Mouse (Mus musculus) megakaryocyte, adult 5-6 weeks (primary cell): ENCODE measurements around the gene Naa40. TPM values are rescaled to one million over a fixed set of nuclear protein-coding genes. Genes with fewer than 3 reads are reported as not detected.
A peak's percentile ranks its signal among the peaks of the same experiment; 100 is the strongest.

Source experiments
- ATAC-seq: 2 replicates; pipeline ENCODE4 v1.8.0; 2016; ENCODE audit warnings: mild to moderate bottlenecking, inconsistent platforms; ENCODE audit not compliant: poor library complexity, severe bottlenecking
- total RNA-seq, 2 experiments: library from RNA; stranded (forward) in 1 of 2; stranded (reverse) in 1 of 2; fragments of 153-499, 151-499 nt in 1 of 2; fragments of 221-1000, 200-1000 nt in 1 of 2; gene quantifications; 2 replicates each; pipeline versions ENCODE4 v1.2.3 to v1.2.4; 2015 to 2017

Gene Naa40
- 31.2 and 31.9 TPM in 2 replicates for total RNA-seq (2015)
- 31.9 and 33.2 TPM in 2 replicates for total RNA-seq (2017)

DNA sequence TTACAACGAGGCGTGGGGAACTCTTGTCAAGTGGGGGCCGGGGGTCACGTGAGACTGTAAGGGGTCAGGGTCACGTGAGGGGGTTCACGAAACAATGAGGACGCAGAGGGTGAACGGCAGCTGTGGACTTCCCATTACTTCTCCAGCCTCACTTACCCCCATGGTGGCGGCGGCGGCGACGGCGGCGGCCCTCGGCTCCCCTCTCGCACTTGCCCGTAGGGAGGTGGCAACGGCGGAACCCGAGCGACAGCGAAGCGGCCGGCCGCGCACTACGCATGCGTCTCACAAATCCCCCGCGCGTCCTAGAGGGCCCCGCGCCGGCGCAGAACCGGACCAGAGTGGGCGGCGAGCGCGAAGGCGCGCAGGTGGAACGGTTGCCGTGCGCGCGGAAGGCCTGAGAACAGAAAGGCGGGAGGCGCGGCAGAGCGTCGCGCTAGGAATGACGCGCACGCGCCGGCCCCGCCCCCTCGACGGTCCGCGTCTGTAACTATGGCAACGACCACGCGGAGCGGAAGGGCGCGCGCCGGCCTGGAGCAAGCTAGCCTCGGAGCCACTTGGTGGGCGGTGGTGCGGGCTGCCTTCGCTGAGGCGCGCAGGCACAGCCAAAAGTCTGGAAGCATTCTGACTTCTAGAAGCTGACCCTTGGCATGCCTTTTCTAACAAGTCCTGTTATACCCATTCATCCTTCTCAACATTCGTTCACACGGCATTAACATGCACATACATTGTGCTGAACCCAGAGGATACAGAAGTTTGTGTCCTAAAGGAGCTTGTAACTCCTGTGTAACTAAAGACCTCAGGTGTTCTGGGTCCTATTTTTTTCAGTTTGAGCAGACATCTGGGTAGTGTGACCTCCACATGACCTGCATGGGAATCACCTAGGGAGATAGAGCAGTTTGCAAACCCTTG, at the start of gene Naa40:
TSS of gene Naa40 (minus strand) at position 402 of the 909 bp plus-strand sequence.
- peak; percentile 100 for ATAC-seq

DNA sequence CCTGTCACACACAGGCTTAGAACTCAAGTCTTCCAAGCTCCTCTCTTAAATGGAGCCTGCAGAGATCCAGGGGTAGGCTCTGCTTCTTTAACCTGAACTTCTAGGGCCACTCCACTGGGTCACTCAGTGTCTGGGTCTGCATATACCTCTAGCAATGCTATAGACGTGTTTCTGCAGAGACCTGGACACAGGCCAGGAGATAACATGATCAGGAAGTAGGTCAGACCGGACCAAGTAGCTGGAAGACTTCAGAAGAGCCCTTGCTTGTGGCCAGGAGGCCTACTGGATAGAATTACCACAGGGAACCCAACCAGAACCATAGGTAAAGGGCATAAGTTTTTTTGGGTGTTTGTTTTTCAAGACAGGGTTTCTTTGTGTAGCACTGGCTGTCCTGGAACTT, 48.8 kb upstream of the Naa40 start:
- no peak for ATAC-seq

DNA sequence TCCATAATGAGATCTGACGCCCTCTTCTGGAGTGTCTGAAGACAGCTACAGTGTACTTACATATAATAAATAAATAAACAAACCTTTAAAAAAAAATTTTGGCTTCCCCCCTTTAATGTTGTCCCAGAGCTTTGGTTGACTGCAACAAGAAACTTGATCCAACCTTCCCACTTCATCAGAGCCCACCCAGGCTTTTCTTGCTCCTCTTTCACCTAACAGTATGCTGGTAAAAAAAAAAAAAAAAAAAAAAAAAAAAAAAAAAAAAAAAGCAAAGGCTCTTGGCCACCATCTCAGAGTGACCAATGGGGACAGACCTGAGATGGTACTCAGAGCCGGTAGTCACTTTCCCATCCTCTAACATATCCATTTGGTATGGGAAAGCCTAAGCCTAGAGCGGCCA, 47.3 kb upstream of the Naa40 start:
- no peak for ATAC-seq

DNA sequence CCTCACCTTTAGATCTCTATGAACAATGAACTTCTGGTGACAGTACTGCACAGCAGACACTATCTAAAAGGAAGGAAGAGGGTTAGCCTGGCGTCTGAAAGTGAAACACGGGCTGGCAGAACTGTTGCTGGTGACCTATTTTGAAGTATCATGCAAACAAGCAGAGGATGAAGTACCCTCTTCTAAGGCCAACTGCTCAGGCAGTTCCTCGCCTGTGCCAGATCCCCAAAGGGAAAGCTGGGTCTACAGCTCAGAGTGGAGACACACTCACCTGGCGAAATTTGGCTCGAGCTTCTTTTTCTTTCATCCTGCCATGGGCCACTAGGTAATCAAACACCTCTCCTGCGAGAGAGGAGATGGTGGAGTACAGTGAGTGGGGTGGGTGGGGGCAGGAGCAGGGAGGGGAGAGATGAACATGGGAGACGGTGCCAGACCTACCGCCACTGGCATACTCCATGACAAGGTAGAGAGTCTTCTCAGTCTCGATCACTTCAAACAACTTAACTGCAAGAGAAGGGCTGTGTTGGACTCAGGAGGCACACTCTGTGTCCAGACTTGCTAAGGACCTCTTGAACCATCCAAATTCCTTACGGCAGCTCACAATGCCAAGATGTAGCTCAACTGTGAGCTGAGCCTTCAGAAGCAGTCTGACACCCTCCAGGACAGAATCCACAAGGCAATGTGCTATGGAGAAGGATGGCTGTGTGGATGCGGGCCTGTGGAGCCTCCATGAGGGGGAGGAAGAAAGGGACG, 45.8 kb upstream of the Naa40 start:
- ATAC-seq = no peak

DNA sequence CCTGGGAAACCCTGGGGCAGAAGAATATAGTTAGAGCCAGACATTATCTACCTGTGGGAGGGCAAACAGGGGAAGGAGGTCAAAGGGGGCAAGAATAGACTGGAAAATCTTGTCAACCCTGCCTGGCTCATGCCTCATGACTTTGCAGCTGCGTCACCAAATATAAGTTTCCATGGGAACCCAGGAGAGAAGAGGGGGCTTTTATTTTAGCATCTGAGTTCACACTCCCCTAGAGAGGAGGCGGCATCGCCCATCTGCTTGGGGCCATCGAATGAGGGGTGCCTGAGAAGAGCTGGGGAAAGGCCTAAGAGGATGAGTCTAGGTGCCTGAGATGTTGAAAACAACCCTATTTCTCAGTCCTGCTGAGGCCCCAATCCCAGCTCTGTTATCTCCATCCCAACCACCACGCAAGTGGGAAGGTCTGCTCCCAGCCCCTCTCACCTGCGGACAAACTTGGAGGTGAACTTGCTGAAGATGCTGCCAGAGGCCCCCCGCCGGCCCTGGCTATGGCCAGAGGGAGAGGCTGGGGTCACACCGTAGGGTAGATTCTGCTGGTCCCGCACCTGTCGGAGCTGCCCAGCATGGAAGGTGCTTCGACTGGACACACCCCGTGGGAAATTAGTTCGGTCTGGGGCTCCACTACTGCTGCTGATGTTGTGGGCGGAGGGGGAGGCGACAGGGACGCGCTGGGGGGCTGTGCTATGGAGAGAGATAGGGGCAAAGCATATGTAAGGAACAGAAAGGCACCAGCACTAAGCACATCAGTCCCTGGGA, 39.8 kb upstream of the Naa40 start:
- ATAC-seq = no peak

DNA sequence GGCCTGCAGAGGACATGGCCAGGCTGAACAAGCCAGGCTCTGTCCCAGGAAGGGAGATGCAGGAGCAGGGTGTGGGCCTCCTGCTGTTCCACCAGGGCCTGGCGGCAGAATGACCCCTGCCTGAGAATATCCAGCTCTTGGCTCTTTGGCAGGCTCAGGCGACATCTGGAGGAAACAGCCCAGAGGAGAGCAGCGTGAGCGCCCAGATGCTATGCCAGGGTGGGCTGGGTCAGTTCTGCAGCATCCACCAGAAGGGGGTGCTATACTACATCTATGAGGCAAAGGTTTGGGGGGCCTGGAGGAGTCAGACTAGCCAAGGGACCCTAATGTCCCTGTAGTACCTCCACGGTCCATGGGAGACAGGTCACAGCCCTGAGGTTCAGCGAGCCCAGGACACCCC, 38.1 kb upstream of the Naa40 start:
- ATAC-seq = 0 out of 2 replicates have a peak, but pooled peaks have one; percentile 45

DNA sequence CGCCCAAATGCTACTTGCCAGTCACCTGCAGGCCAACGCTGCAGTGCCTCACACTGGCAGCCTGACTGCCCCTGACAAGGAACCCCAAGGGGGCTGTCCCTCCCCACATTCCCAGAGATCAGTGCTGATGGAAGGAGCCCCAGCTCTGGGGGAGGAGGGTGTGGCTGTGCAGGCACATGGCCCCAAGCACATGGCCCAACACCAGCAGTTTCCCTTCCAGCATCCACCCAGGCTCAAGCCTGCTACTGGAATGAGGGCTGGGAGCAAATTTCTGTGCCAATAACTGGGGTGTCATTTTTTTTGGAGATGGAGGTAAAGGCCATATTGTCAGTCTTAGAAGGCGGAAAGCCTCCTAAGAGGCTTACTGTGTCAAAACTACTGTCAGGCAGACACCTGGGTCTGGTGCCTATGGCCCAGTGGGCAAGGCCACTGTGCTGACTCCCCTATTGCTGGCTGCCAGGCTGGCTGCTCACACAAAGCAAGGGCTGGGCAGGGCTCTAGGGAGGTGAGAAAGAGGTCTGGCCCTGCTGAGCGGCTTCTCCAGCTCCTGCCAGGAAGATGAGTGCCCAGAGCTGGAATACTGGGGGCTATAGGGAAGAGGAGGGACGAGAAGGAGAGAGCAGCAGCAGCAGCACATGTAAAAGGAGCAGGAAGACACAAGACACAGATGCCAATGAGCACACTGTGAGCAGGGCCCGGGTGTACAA, 37.4 kb upstream of the Naa40 start:
- no peak for ATAC-seq

DNA sequence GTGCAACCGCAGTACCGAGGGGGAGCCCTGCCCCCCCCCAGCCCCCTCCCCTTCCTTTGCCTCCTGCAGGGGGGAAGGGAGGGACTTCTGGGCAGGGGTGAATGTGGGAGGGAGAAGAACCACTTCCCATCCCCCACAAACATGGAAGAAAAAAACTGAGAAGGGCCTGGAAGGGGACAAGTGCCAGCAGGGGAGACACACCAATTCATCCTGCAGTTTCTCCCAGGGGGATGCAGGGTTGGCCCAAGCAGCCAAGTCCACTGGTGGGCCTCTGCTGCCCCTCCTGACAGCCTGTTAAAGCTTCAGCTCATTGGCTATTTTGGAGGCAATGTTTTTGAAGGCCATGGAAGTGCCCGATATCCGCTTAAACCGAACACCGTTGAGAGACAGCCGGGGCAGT, 35.8 kb upstream of the Naa40 start:
- no peak for ATAC-seq

DNA sequence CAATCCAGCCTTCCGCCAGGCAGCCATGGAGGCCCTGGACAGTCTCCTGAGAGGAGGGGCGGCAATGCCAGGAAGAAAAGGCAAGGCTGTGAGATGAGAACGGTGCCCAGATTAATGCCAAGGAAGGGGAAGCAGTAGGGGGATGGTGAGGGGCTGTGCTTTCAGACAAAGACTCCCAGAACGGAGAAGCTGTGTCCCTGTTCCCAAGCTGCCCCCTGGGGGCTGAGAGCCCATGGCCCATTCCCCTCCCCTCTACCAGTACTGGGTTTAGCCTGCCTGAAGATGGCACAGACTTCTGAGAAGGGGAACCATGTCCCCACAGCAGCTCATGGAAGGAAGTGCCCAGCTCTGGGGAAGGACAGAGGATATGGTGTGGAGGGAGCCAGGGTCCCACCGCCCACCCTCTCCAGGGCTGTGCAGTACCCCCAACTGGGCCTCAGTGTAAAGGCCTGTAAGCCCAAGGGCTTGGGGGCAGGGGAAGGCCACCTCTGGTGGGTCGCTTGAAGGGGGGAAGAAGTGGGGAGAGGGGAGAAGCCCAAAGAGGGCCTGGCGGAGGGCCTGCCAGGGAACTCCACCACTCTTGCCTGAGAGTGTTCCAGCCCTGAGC, 35.2 kb upstream of the Naa40 start:
- no peak for ATAC-seq

DNA sequence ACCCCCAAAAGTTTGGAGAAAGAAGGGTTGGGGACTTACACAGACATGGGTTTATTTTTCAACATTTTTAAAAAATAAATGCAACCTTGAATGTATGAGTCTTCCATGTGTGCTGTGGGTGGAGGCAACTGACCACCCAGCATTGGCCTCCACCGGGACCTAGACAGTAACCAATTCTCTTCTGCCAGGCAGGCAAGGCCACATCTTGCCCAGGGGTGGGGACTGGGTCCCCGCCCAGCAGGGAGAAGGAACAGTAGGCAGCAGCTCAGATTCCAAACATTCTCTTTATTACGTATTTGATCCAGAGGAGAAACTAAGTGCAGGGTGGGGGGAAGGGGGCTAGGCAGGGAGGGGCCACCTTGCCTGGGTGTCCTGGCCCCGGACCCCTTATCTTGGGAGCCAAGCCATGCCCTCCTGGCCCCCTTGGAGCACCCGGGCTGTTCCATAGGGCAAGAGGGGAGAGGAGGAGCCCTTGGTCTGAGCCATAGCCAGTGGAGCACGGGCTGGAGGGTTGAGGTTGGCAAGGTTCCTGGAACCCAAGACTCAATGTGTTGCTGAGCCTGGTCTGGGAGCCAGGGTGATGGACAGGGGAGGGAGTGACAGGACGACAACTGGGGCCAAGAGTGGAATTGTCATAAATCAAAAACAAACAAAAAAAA, 34.3 kb upstream of the Naa40 start:
- no peak for ATAC-seq

DNA sequence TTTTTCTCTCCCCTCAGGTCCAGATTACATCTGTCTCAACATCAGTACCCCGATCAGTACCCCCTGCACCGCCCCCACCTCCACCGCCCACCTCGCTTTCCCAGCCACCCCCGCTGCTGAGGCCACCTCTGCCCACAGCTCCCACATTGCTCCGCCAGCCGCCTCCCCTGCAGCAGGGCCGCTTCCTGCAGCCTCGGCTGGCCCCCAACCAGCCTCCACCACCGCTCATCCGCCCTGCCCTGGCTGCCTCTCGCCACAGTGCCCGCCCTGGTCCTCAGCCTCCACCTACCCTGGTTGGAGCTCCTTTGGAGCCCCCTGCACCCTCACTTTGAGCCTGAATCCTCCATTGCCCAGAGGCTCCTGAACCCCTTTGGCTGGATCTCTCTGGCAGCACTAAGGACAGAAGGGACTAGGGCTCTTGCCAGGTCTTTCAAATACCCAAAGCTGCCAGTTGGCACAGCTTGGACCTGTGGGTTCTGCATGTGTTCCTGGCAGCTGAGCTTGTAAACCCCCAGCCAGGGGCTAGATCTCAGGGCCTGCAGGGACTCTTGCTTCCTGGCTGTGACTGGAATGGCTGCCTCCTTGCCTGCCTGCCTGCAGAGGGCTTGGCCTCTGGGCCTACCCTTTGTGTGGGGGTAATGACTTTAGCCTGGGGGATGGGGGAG, 33.5 kb upstream of the Naa40 start:
- no peak for ATAC-seq

DNA sequence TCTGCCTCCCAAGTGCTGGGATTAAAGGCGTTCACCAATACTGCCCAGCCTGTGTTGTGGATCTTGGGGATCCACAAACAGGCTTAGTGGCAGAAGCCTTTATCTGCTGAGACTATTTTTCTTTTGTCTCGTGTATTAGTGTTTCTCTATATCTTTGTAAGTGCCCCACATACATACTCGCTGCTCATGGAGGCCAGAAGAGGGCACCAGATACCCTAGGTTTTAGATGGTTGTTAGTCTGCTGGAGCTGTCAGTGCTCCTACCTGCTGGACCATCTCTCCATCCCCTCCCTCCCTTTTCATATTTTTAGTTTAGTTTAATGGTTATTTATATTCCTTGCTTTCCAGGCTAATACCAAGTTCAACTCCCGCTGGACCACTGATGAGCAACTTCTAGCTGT, 32.5 kb upstream of the Naa40 start:
- ATAC-seq = no peak

DNA sequence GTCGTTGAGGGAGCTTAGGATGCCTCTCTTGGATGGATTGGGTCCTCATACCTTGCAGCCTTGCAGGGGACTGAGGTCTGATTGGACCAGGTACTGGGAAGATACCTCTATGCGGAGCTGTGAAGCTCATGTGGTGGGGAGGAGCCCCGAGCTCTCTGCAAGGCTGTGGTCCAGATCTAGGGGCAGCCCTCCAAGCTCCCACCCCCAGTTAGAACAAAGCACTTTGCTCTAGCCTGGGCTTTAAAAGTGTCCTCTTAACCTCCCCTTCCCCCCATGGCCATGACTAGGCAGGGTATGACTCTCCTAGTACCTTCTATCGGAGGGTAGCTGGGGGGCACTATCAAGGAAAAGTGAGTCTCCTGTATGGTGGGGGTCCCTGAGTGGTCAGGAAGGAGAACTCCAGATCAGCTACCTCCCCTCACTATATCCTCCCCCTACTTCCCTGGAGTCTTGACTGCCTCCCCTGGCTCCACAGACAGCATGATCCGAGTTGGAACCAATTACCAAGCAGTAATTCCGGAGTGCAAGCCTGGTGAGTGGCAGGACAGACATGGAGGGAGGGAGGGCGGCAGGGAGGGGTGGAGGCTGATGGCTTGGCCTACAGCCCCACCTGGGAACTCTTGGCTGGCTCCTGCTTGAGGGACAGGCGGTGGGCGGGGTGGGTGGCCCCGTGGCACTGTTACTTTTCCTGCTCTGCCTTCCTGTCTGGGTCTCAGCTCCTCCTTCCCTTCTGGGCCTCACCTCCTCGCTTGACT, 28.5 kb upstream of the Naa40 start:
- ATAC-seq = no peak

DNA sequence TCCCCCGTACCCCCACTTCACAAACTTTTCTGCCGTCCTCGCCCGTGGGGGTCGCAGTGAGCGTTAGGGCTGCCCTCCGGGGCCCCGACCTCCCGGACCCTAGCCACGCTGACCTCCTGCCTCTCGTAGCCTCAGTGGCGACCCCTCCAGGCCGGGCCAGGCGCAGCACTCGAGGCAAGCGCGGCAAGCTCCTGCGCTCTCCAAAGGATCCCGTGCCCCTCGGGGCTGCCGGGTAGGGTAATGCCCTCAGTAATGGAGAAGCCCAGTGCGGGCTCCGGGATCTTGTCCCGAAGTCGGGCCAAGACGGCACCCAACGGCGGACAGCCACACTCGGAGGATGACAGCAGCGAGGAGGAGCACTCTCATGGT, 27.7 kb upstream of the Naa40 start:
- peak; percentile 57 for ATAC-seq

DNA sequence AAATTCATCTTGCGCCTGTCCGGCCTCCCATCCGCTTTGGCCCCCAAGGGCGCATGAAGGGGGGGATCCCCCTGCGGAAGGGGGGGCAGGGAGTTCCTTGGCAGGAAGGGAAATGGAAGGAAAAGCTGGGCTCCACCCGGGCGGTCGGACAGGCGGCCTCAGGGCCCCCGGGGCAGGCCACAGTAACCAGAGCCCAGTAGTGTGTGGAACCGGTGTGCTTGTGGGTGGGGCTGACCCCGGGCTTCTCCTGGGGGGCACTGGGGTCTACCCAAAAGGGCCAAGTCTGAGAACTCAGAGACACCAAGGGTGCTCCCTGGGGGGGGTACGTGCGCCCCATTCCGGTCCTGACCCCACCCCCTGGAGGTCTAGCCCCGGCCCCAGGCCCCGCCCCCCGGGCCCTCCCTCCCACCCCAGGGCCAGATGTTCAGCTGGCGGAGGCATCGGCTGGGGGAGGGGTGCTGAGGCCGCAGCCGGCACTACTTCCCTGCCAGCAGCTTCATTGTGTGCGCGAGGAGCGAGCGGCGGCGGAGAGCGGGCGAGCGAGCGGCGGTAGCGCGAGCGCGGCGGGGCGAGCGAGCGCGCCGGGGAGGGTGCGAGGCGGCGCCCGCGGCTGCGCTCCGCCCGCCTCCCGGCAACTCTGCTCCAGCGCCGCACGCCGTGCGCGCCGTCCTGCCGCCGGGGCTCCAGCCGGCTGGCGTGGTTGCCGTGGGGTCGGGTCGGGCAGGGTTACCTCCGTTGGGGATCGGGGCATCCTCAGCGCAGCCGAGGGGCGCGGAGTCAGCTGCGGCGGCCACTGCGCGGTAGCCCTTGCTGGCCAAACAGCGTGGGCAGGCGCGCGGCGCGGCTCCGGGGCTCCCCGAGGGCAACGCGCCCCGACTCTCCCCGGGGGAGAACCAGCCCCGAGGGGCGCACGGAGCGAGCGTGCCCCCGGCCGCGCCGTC, 27.1 kb upstream of the Naa40 start:
- ATAC-seq = peak; percentile 59

DNA sequence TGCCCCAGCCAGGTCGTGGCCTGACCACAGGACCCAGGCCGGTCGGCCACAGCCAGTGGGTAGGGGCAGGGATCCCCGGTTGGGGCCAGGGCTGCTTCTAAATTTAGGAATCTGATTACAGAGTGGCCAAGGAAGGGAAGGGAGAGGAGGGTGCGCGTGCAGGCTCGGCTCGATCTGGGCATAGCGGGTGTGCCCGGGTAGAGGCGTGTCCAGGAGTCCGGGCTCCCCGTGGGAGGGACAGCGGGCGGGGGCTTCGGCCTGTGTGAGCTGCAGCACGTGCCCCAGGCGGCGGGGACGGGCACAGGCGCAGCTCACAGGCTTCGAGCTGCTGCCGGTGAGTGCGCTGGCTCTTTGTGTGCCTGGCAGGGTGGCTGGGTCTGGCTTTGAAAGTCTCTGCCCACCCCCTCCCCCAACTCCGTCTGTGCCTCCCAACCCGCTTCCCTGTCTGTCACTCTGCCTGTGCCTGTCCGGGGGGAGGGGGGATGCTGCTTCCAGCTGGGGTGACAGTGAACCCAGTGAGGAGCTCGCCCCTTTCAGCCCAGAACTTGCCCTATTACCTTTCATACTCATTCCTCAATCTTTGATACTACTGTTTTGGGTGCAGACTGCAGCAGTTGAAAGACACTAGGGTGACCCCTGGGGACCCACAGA, 26.2 kb upstream of the Naa40 start, which contains the start of gene Rcor2:
TSS of gene Rcor2 (plus strand) at position 235 of the 651 bp plus-strand sequence.
- ATAC-seq = peak; percentile 22

DNA sequence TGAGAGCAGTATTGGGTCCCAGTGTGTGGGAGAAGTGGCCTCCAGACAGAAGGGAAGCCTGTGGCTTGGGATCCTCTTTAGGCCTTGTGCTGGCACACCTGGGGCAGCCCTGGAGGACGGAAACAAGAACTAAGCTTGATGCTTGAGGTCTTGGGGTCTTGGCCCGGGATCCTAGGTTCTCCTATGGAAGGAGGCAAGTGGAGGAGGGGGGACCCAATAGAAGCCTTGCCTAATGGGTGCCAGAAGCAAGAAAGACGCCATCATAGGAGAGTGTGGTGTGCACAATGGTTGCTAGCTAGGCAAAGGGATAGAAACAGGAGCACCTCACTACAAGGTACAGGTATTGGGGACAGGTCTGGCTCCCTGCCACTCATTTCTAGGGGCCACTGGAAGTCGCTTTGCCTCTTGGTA, 25.4 kb upstream of the Naa40 start:
- no peak for ATAC-seq
